Mouse (Mus musculus) midbrain, embryonic 14.5 days (tissue): Measurements from ENCODE around the gene Lpin1. TPM values are rescaled to one million over a fixed set of nuclear protein-coding genes. Genes with fewer than 3 reads are reported as not detected.

Source experiments
- ATAC-seq: fragments of 200-750 bp; cut with Nextera tagmentation; 2 replicates; pipeline ENCODE4 v1.8.0; 2017; ENCODE audit warnings: moderate number of reproducible peaks, moderate library complexity; ENCODE audit not compliant: low FRiP score, low TSS enrichment
- DNase-seq: peaks from one replicate; pipeline ENCODE4 v3.0.0-alpha.2; 2015
- H3K27ac ChIP-seq: fragments of 300-500 bp; sonication (generic); replicated peaks from 2 replicates; pipeline ENCODE4 v1.5.1; 2014; ENCODE audit warnings: mild to moderate bottlenecking, low read depth, low read length, moderate library complexity
- H3K27me3 ChIP-seq: fragments of 300-500 bp; sonication (generic); 2 replicates; pipeline ENCODE4 v1.6.1; 2014; ENCODE audit warnings: low read length, control low read depth, mixed read lengths; ENCODE audit not compliant: control insufficient read depth, insufficient read depth
- H3K36me3 ChIP-seq: fragments of 300-500 bp; sonication (generic); 2 replicates; pipeline ENCODE4 v1.6.1; 2014; ENCODE audit warnings: low read length, control low read depth; ENCODE audit not compliant: control insufficient read depth, insufficient read depth
- H3K4me1 ChIP-seq: fragments of 300-500 bp; sonication (generic); 2 replicates; pipeline ENCODE4 v1.6.1; 2014; ENCODE audit warnings: mild to moderate bottlenecking, antibody characterized with exemption, low read length, control low read depth; ENCODE audit not compliant: control insufficient read depth, insufficient read depth
- H3K4me2 ChIP-seq: fragments of 300-500 bp; sonication (generic); 2 replicates; pipeline ENCODE4 v1.6.1; 2014; ENCODE audit warnings: mild to moderate bottlenecking, low read length, moderate library complexity
- H3K4me3 ChIP-seq: fragments of 300-500 bp; sonication (generic); replicated peaks from 2 replicates; pipeline ENCODE4 v1.5.1; 2014; ENCODE audit warnings: low read depth, low read length
- H3K9ac ChIP-seq: fragments of 300-500 bp; sonication (generic); replicated peaks from 2 replicates; pipeline ENCODE4 v1.6.1; 2014; ENCODE audit warnings: mild to moderate bottlenecking, low read length, moderate library complexity
- H3K9me3 ChIP-seq: fragments of 300-500 bp; sonication (generic); 2 replicates; pipeline ENCODE4 v1.6.1; 2016; ENCODE audit warnings: low read length, control low read depth, mixed read lengths; ENCODE audit not compliant: control insufficient read depth
- WGBS: fragments of 180-500 bp; shearing (Covaris S2); extraction: QIAGEN DNeasy Blood & Tissue Kit; methylation state at CpG from one replicate; pipeline ENCODE4 v1.1.7; 2014; 5-methylcytosine and 5-hydroxymethylcytosine counted together
- polyA plus RNA-seq: library from polyadenylated mRNA; unstranded; fragments of >200 nt; fragmentation: Nextera tagmentation; extraction: Ambion mirVana; gene quantifications from 2 replicates; pipeline ENCODE4 v1.2.1, GENCODE M21; 2014

Gene Lpin1
- polyA plus RNA-seq, 1 experiment from 2014 or later: 27.1 TPM

GRCm38 (mm10) chr12:16643508-16644345, 33.0 kb upstream of the Lpin1 start:
- peak overlapping the region; percentile 60 for H3K27ac ChIP-seq
- peak; percentile 79 for DNase-seq
- ATAC-seq: peak; percentile 84
- H3K4me2 ChIP-seq: no peak overlapping the region
- no peaks in the 10 kb centered on the region for H3K27me3 ChIP-seq
- WGBS: 30% methylated on average over 12 of the region's 12 CpGs
- no peaks in the 10 kb centered on the region for H3K36me3 ChIP-seq
- H3K9ac ChIP-seq: 0 out of 2 replicates have a peak overlapping the region, but pooled peaks have one; percentile 0
- H3K9me3 ChIP-seq: no peaks in the 10 kb centered on the region
- no peak overlapping the region for H3K4me3 ChIP-seq
- H3K4me1 ChIP-seq: 0 out of 2 replicates have a peak, but pooled peaks cover 8% of the 10 kb centered on the region

GRCm38 (mm10) chr12:16642000-16642399, 31.2 kb upstream of the Lpin1 start:
- Histone ChIP-seq H3K4me1 (0 out of 2 replicates have a peak, but pooled peaks cover 8% of the 10 kb centered on the region), H3K27me3 (no peaks in the 10 kb centered on the region), H3K27ac (no peak overlapping the region), H3K36me3 (no peaks in the 10 kb centered on the region), H3K9ac (no peak overlapping the region), H3K4me3 (no peak overlapping the region), H3K4me2 (no peak overlapping the region), H3K9me3 (no peaks in the 10 kb centered on the region)
- 69% methylated on average over 5 of the region's 5 CpGs for WGBS
- DNase-seq (no peak), ATAC-seq (no peak)

- Histone ChIP-seq H3K36me3 (no peaks in the 10 kb centered on the region), H3K9ac (no peak overlapping the region), H3K9me3 (no peaks in the 10 kb centered on the region), H3K4me2 (no peak overlapping the region), H3K4me1 (0 out of 2 replicates have a peak, but pooled peaks cover 8% of the 10 kb centered on the region), H3K4me3 (no peak overlapping the region), H3K27ac (no peak overlapping the region), H3K27me3 (no peaks in the 10 kb centered on the region)
- no peak for ATAC-seq
- no peak for DNase-seq
- 92% methylated on average over 6 of the region's 6 CpGs for whole genome bisulfite sequencing
Observed at GRCm38 (mm10) chr12:16640075-16640474, 29.3 kb upstream of the Lpin1 start.

GRCm38 (mm10) chr12:16639078-16639771, 28.5 kb upstream of the Lpin1 start:
- Histone ChIP-seq H3K4me2 (no peak overlapping the region), H3K27me3 (no peaks in the 10 kb centered on the region), H3K4me1 (0 out of 2 replicates have a peak, but pooled peaks cover 6% of the 10 kb centered on the region), H3K36me3 (no peaks in the 10 kb centered on the region), H3K9me3 (no peaks in the 10 kb centered on the region), H3K9ac (no peak overlapping the region), H3K27ac (no peak overlapping the region), H3K4me3 (no peak overlapping the region)
- DNase-seq (peak; percentile 33), ATAC-seq (no peak)
- WGBS: 77% methylated on average over 12 of the region's 12 CpGs

- no peaks in the 10 kb centered on the region for H3K4me1 ChIP-seq
- no peaks in the 10 kb centered on the region for H3K27me3 ChIP-seq
- H3K36me3 ChIP-seq: no peaks in the 10 kb centered on the region
- no peaks in the 10 kb centered on the region for H3K9me3 ChIP-seq
- no peak for ATAC-seq
- no peak overlapping the region for H3K4me2 ChIP-seq
- H3K4me3 ChIP-seq: no peak overlapping the region
- WGBS: 78% methylated on average over 6 of the region's 6 CpGs
- no peak overlapping the region for H3K9ac ChIP-seq
- no peak overlapping the region for H3K27ac ChIP-seq
- no peak for DNase-seq
Observed at GRCm38 (mm10) chr12:16635816-16636215, 25.1 kb upstream of the Lpin1 start.

GRCm38 (mm10) chr12:16634075-16634813, 23.5 kb upstream of the Lpin1 start:
- peak; percentile 81 for DNase-seq
- Histone ChIP-seq H3K4me3 (no peak overlapping the region), H3K27me3 (no peaks in the 10 kb centered on the region), H3K4me2 (no peak overlapping the region), H3K4me1 (no peaks in the 10 kb centered on the region), H3K36me3 (no peaks in the 10 kb centered on the region), H3K27ac (no peak overlapping the region), H3K9me3 (no peaks in the 10 kb centered on the region), H3K9ac (no peak overlapping the region)
- 61% methylated on average over 14 of the region's 14 CpGs for WGBS
- no peak for ATAC-seq

GRCm38 (mm10) chr12:16633235-16633634, 22.5 kb upstream of the Lpin1 start:
- no peak overlapping the region for H3K4me2 ChIP-seq
- ATAC-seq (no peak), DNase-seq (no peak)
- H3K27ac ChIP-seq: no peak overlapping the region
- H3K27me3 ChIP-seq: no peaks in the 10 kb centered on the region
- H3K4me1 ChIP-seq: no peaks in the 10 kb centered on the region
- WGBS: 94% methylated on average over 6 of the region's 6 CpGs
- no peak overlapping the region for H3K4me3 ChIP-seq
- no peaks in the 10 kb centered on the region for H3K36me3 ChIP-seq
- no peaks in the 10 kb centered on the region for H3K9me3 ChIP-seq
- no peak overlapping the region for H3K9ac ChIP-seq

- Histone ChIP-seq H3K27me3 (no peaks in the 10 kb centered on the region), H3K4me3 (no peak overlapping the region), H3K27ac (no peak overlapping the region), H3K9me3 (no peaks in the 10 kb centered on the region), H3K4me1 (no peaks in the 10 kb centered on the region), H3K36me3 (no peaks in the 10 kb centered on the region), H3K9ac (no peak overlapping the region), H3K4me2 (no peak overlapping the region)
- ATAC-seq (no peak), DNase-seq (no peak)
- WGBS: 80% methylated on average over 2 of the region's 2 CpGs
Observed at GRCm38 (mm10) chr12:16631423-16631822, 20.7 kb upstream of the Lpin1 start.
